Mouse (Mus musculus) lung, embryonic 15.5 days (tissue): Measurements from ENCODE around the gene Irf2bpl. TPM values are rescaled to one million over a fixed set of nuclear protein-coding genes. Genes with fewer than 3 reads are reported as not detected.

Source experiments
- ATAC-seq: fragments of 200-750 bp; cut with Nextera tagmentation; 2 replicates; pipeline ENCODE4 v1.8.0; 2017; ENCODE audit warnings: moderate number of reproducible peaks, borderline replicate concordance; ENCODE audit not compliant: low FRiP score, low TSS enrichment; ENCODE audit errors: extremely low read depth
- H3K27ac ChIP-seq: fragments of 300-500 bp; sonication (generic); 2 replicates; pipeline ENCODE4 v1.5.1; 2015; ENCODE audit warnings: moderate library complexity, mild to moderate bottlenecking, inconsistent platforms
- H3K27me3 ChIP-seq: fragments of 300-500 bp; sonication (generic); 2 replicates; pipeline ENCODE4 v1.6.1; 2015; ENCODE audit warnings: inconsistent platforms
- H3K36me3 ChIP-seq: fragments of 300-500 bp; sonication (generic); 2 replicates; pipeline ENCODE4 v1.6.1; 2015; ENCODE audit warnings: inconsistent platforms
- H3K4me1 ChIP-seq: fragments of 300-500 bp; sonication (generic); 2 replicates; pipeline ENCODE4 v1.6.1; 2015; ENCODE audit warnings: inconsistent platforms
- H3K4me2 ChIP-seq: fragments of 300-500 bp; sonication (generic); 2 replicates; pipeline ENCODE4 v1.6.1; 2015; ENCODE audit warnings: inconsistent platforms, mild to moderate bottlenecking, moderate library complexity
- H3K4me3 ChIP-seq: fragments of 300-500 bp; sonication (generic); 2 replicates; pipeline ENCODE4 v1.5.1; 2015; ENCODE audit warnings: mild to moderate bottlenecking, inconsistent platforms
- H3K9ac ChIP-seq: fragments of 300-500 bp; sonication (generic); 2 replicates; pipeline ENCODE4 v1.6.1; 2015; ENCODE audit warnings: inconsistent platforms
- H3K9me3 ChIP-seq: fragments of 300-500 bp; sonication (generic); 2 replicates; pipeline ENCODE4 v1.6.1; 2016; ENCODE audit warnings: inconsistent platforms
- WGBS: fragments of 180-500 bp; shearing (Covaris S2); methylation state at CpG from one replicate; pipeline ENCODE4 v1.1.7; 2015; 5-methylcytosine and 5-hydroxymethylcytosine counted together
- polyA plus RNA-seq: library from polyadenylated mRNA; unstranded; fragments of >200 nt; fragmentation: Nextera tagmentation; extraction: Ambion mirVana; gene quantifications from 2 replicates; pipeline ENCODE4 v1.2.1, GENCODE M21; 2015

Irf2bpl gene
- polyA plus RNA-seq, 1 experiment from 2014 or later, result 49.4 TPM

DNA sequence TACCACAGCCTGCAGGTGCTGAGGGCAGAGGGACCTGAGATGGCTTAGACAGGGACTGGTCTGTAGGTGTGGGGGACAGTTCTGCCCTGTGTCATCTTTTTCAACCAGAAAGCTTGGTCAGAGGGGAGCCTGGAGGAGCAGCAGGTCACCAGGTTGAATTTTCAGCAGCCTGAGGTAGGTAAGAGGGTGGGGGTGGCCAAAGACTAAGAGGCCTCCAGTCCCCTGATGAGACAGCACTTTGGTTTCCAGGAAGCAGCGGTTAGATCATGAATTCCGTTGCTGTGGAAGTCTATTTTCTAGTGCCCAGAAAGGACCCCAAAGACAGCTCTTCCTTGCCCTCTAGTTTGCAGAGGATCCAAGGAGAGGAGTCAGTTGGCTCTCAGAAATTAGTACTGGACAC, 29.8 kb upstream of the Irf2bpl start:
- ATAC-seq, result no peak
- no peaks in the 10 kb centered on the region for H3K27me3 ChIP-seq
- no peak overlapping the region for H3K4me3 ChIP-seq
- H3K36me3 ChIP-seq, result no peaks in the 10 kb centered on the region
- H3K4me2 ChIP-seq, result no peak overlapping the region
- peak overlapping the region; percentile 51 for H3K27ac ChIP-seq
- 37% methylated on average over 2 of the region's 2 CpGs for WGBS
- H3K9me3 ChIP-seq, result no peaks in the 10 kb centered on the region
- peaks cover 38% of the 10 kb centered on the region for H3K4me1 ChIP-seq
- no peak overlapping the region for H3K9ac ChIP-seq

DNA sequence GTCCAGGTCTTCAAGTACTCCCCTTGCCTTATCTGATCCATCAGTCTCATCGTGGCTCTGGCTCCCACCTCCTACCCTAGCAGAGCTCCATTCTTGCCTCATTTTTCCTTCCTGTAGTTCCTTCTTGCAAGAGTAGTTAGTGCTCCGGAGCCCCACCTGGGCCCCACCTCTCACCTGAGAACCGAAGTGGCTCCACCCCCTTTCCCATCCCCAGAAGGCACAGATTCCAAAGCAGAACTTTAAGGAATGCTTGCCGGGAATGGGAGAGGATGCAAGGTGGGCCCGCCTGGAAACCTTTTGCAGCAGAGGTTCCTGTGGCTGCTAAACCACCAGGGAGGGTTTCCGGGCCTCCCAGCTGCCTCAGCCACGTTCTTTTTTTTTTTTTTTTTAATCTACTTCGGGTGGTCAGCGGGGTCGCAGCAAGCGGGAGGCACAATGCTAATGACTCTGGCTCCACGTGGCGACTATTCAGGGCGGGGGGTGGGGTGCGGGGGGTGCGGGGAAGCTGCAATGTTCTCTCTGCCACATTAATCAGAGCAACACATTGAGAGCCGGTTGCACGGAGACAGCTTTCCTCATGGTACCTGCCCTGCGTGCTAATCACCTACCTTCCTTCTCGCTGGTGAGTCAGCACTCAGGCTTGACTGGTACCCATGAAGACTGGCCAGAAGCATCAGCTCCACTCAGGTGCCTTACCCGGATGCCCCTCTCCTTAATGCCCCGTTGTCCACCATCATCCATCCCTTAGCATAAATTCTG, 27.9 kb upstream of the Irf2bpl start:
- 6% methylated on average over 22 of the region's 22 CpGs for WGBS
- H3K9me3 ChIP-seq, result no peaks in the 10 kb centered on the region
- H3K4me1 ChIP-seq, result peaks cover 26% of the 10 kb centered on the region
- H3K4me3 ChIP-seq, result no peak overlapping the region
- no peak for ATAC-seq
- H3K27me3 ChIP-seq, result no peaks in the 10 kb centered on the region
- H3K27ac ChIP-seq, result peak overlapping the region; percentile 45
- H3K9ac ChIP-seq, result no peak overlapping the region
- H3K4me2 ChIP-seq, result peak overlapping the region; percentile 32
- no peaks in the 10 kb centered on the region for H3K36me3 ChIP-seq

DNA sequence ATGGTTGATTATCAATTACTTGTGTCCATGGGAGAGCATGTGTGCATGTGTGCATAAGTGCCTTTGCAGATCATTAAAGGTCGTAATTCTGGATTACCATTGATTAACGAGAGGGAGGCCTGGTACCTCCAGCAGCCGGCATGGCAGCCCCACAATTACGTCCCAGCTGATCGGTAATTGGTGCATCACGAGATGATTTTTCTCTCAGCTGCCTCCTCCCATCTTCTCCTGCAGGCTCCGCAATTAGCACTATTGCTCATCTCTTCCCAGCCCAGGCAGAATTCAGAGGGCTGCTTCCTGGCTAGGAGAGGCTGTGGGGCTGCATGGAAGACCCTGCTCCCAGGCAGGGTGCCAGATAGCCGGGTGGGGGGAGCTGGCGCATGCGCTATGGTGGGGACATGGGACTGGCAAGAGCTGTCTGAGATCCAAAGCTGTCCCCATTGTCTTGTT, 26.9 kb upstream of the Irf2bpl start:
- no peaks in the 10 kb centered on the region for H3K9me3 ChIP-seq
- H3K4me3 ChIP-seq, result no peak overlapping the region
- ATAC-seq, result peak; percentile 57; the same call in 1 of the 2 replicates
- H3K27ac ChIP-seq, result peak overlapping the region; percentile 45
- H3K36me3 ChIP-seq, result no peaks in the 10 kb centered on the region
- peaks cover 27% of the 10 kb centered on the region for H3K4me1 ChIP-seq
- no peaks in the 10 kb centered on the region for H3K27me3 ChIP-seq
- H3K9ac ChIP-seq, result no peak overlapping the region
- H3K4me2 ChIP-seq, result no peak overlapping the region
- 51% methylated on average over 10 of the region's 10 CpGs for WGBS

DNA sequence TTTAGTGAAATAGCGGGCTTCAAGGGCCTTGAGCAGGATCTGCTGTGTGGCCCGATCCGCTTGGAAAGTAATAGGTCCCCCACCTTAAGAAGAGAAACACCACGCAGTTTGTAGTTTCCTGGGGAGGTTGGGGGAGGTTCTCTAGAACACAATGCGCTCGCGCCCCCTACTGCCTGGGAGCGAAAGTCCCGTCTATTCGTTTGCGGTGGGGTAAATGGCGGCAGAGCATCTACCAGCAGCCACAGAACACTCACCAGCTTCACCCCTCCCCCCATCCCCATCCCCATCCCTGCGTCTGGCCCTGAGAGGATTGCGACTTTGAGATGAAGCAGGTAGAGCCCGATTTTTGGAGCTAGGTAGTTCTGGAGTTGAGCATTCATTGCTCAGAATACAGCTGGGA, 21.8 kb upstream of the Irf2bpl start:
- under 1% methylated on average over 15 of the region's 15 CpGs for WGBS
- no peaks in the 10 kb centered on the region for H3K36me3 ChIP-seq
- H3K4me2 ChIP-seq, result no peak overlapping the region
- no peak overlapping the region for H3K27ac ChIP-seq
- peak; percentile 53; the same call in 1 of the 2 replicates for ATAC-seq
- H3K27me3 ChIP-seq, result no peaks in the 10 kb centered on the region
- H3K4me1 ChIP-seq, result peaks cover 24% of the 10 kb centered on the region
- H3K4me3 ChIP-seq, result no peak overlapping the region
- no peaks in the 10 kb centered on the region for H3K9me3 ChIP-seq
- no peak overlapping the region for H3K9ac ChIP-seq

DNA sequence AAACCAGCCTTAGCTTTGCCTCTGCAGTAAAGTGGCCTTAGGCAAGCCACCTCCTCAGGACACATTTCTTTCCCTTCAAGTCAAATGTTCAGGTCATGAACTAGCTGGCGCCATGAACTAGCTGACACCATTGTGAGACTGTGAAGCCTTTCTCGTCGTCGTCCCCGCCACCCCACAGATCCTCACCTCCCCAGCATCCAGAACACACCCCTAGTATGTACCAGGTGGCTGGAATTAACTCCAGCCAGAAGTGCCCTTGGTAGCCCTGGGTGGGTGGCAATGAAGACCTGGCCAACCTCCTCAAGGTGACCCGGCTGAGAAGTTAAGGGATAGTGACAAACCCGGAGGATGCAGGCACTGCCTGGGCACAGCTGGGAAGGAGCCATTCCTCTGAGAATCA, 21.3 kb upstream of the Irf2bpl start:
- Histone ChIP-seq H3K27me3 (no peaks in the 10 kb centered on the region), H3K27ac (no peak overlapping the region), H3K9me3 (no peaks in the 10 kb centered on the region), H3K4me3 (no peak overlapping the region), H3K4me1 (peaks cover 24% of the 10 kb centered on the region), H3K9ac (no peak overlapping the region), H3K4me2 (no peak overlapping the region), H3K36me3 (no peaks in the 10 kb centered on the region)
- 57% methylated on average over 7 of the region's 7 CpGs for WGBS
- no peak; the same call in 1 of the 2 replicates for ATAC-seq

DNA sequence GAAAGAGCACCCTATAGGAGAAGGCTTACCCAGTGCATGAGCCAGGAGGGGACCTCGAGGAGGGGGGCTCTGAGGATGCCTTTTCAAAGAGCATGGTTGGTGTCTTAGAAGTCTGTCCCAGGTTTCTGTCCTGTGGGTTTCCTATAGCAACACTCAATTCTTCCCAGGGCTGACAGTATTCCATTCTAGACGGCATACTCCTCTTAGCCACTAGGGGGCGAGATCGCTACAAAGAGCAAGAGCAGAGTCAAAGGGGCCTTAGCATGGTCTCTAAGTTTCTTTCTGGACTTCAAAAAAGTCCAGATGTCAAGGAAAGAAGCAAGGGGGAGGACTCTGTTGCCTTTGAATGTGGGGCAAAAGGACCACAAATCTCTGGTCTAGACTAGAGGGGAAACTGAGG, 20.6 kb upstream of the Irf2bpl start:
- Histone ChIP-seq H3K9me3 (no peaks in the 10 kb centered on the region), H3K4me3 (no peak overlapping the region), H3K27ac (no peak overlapping the region), H3K4me2 (no peak overlapping the region), H3K4me1 (peaks cover 31% of the 10 kb centered on the region), H3K27me3 (no peaks in the 10 kb centered on the region), H3K36me3 (no peaks in the 10 kb centered on the region), H3K9ac (no peak overlapping the region)
- 8% methylated on average over 4 of the region's 4 CpGs for WGBS
- ATAC-seq, result no peak

DNA sequence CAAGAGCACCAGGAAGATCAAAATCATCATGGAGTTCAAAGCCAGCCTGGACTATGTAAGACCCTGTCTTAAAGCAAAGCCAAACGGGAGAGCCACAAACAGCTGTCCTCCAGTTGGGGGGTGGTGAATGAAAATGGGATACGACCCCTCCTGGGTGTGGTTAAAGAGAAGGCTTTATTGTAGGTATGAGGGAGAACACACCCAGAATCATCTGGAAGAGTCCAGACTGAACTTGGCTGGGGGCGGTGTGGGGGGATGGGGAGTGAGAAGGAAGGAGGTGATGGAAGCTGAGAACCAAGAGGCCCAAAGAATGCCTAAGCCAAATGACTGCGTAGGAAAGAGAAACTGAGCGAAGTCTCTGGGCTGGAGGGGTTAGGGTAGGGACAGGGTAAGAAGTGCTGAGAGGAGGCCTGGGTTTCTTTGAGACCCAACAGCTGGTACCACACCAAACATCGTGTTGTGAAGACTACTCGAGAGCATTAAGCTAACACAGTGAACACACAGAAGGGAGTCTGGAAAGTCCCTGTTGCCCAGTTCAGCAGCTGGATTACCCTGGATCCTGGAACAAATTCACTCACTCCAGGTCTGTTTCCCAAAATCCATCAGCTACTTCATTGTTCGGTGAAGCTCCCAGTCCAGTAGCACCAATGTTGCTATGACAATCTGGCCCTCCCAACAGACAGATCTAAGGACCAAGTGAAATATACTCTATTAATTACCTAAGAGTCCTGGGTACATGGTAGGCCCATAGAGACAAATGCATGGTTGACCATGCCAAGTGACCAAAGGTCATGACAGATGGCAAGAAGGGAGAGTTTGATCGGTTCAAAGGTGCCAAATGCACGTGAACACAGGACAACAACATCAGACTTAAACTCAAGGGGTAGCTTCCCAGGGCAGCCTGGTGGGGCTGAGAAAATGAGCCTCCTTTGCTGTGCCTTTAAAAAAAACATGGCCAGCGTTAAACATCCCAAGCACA, 19.5 kb upstream of the Irf2bpl start:
- no peak overlapping the region for H3K27ac ChIP-seq
- no peak for ATAC-seq
- 69% methylated on average over 11 of the region's 11 CpGs for WGBS

DNA sequence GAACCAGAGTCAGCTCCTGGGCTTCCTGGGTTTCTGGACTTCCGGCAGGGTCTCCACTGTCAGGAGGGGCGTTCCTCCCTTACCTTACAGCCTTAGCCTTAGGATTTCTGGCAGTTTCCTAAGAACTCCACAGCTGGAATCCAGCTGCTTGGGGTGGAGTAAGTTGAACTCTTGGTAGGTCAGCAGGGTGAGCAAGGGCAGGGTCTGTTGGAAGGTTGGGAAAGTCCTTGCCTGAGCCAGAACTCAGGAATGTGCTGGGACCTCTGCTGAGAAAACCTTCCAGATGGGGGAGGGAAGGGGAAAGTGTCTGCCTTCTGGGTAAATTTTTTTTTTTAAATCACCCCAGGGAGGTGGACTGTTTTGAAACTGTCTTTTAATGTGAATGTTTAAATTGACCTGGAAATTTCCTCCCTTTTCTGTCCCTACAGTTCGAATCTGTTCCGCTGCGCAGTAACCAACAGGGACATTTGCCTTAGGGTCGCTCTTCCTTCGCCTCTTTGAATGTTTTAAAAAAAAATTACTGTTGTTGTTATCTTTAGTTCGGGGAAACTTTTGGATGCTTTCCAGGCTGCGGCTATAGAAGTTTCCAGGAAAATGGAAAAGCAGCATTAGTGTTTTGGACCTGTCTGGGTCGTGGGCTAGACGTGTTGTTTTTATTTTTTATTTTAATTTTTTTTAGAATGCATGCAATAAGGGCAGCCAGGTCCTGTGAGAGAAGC, 15.0 kb upstream of the Irf2bpl start:
- H3K9me3 ChIP-seq, result no peaks in the 10 kb centered on the region
- no peak overlapping the region for H3K4me3 ChIP-seq
- H3K36me3 ChIP-seq, result no peaks in the 10 kb centered on the region
- H3K27me3 ChIP-seq, result no peaks in the 10 kb centered on the region
- H3K4me2 ChIP-seq, result peak overlapping the region; percentile 23; the same call in 1 of the 2 replicates
- H3K4me1 ChIP-seq, result peaks cover 69% of the 10 kb centered on the region
- no peak for ATAC-seq
- H3K9ac ChIP-seq, result no peak overlapping the region
- 27% methylated on average over 11 of the region's 11 CpGs for WGBS
- peak overlapping the region; percentile 98 for H3K27ac ChIP-seq

More for the DNA sequence above, 19.5 kb upstream of the Irf2bpl start:
- Histone ChIP-seq H3K4me2 (no peak overlapping the region), H3K27me3 (no peaks in the 10 kb centered on the region), H3K9ac (no peak overlapping the region), H3K9me3 (no peaks in the 10 kb centered on the region), H3K4me3 (no peak overlapping the region), H3K36me3 (no peaks in the 10 kb centered on the region), H3K4me1 (peaks cover 42% of the 10 kb centered on the region)

DNA sequence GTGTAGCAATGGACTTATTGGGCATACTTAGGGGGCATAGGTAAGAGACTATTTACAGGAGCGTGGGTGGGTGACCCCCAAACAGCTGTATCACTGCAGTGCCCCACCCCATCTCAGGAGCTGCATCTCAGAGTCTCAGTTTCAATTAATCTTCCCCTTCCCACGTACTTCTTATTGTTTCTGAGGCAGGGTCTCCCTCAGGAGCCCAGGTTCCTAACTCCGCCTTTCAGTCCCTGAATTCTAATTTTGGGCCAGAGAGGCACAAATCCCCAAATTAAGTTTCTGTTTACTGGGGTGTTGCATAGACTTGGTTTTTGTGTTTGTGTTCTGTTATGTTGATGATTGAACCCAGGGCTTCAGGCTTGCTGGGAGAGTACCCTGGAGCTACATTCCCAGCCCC, 13.8 kb upstream of the Irf2bpl start:
- no peaks in the 10 kb centered on the region for H3K36me3 ChIP-seq
- ATAC-seq, result no peak
- no peak overlapping the region for H3K4me3 ChIP-seq
- peak overlapping the region; percentile 98 for H3K27ac ChIP-seq
- no peaks in the 10 kb centered on the region for H3K9me3 ChIP-seq
- WGBS, result 64% methylated on average over 3 of the region's 3 CpGs
- no peaks in the 10 kb centered on the region for H3K27me3 ChIP-seq
- H3K4me1 ChIP-seq, result peaks cover 75% of the 10 kb centered on the region
- H3K4me2 ChIP-seq, result no peak overlapping the region
- peak overlapping the region; percentile 10; the same call in 1 of the 2 replicates for H3K9ac ChIP-seq

DNA sequence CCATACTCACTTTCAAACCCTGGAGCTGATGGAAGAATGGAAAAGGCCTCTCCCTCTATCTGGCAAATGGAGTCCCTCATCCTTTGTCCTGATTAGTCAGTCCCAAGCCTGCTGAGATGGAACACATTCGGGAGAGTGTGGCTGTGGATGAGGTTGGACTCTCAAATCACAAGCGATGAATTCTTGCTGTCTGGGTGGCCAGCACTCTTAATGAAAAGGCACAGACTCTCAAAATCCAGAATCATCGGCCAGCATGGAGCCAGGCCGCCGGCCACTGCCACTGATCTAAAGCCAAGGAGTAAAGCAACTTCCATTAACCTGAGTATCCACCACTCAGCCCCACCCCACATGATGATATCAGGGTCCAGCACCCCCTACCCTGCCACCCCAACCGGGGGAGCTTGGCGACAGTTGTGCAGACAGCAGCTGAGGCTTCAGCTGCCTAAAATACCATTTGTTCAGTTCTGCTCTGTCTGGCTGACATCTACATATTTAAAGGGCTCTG, 13.2 kb upstream of the Irf2bpl start:
- peak overlapping the region; percentile 10; the same call in 1 of the 2 replicates for H3K9ac ChIP-seq
- peak overlapping the region; percentile 98 for H3K27ac ChIP-seq
- H3K36me3 ChIP-seq, result no peaks in the 10 kb centered on the region
- no peak overlapping the region for H3K4me3 ChIP-seq
- H3K9me3 ChIP-seq, result no peaks in the 10 kb centered on the region
- no peak overlapping the region for H3K4me2 ChIP-seq
- WGBS, result 50% methylated on average over 7 of the region's 7 CpGs
- peaks cover 81% of the 10 kb centered on the region for H3K4me1 ChIP-seq
- no peak for ATAC-seq
- no peaks in the 10 kb centered on the region for H3K27me3 ChIP-seq

DNA sequence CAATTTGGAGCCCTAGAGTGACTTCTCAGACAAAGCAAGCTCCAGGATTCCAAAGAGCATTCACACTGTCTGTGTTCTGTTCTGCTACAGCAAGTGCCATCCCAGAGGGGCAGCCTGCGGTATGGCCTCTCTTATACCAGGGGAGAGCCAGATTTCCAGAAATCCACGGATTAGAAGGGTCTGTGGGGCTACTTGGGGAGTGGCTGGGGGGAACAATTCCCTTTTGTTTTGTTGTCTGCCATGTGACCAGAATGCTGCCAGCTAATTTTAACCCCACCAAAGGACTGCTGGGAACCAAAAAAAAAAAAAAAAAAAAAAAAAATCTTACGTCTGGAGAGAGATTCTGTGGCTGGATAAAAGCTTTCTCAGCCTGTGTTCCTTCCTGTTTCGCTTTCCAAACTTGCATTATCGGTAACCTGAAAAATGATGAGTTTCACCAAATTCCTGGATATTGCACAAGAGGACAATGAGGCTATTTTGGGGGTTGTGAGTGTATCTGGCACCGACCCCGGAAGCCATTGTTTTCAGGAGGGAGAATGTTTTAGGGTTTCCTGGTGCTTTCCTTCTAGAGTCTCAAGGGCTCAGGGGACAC, 12.4 kb upstream of the Irf2bpl start:
- Histone ChIP-seq H3K36me3 (no peaks in the 10 kb centered on the region), H3K27ac (peak overlapping the region; percentile 98), H3K4me2 (peak overlapping the region; percentile 21; the same call in 1 of the 2 replicates), H3K9me3 (no peaks in the 10 kb centered on the region), H3K4me3 (no peak overlapping the region), H3K9ac (peak overlapping the region; percentile 10; the same call in 1 of the 2 replicates), H3K27me3 (no peaks in the 10 kb centered on the region), H3K4me1 (peaks cover 88% of the 10 kb centered on the region)
- 10% methylated on average over 7 of the region's 7 CpGs for WGBS
- ATAC-seq, result no peak
